Mouse (Mus musculus) testis, postnatal 14 days (tissue): Measurements from ENCODE around the gene Gm45618.
A peak's percentile ranks its signal among the peaks of the same experiment; 100 is the strongest.
"Not testable (repeated sequence)": the region's sequence is repeated elsewhere in the genome, so short reads cannot be mapped to it uniquely, and the experiment has no call there.

Experiments used
- DNase-seq: peaks from one replicate; pipeline ENCODE4 v3.0.0; 2021; ENCODE audit warnings: low spot score

Gene Gm45618

DNA sequence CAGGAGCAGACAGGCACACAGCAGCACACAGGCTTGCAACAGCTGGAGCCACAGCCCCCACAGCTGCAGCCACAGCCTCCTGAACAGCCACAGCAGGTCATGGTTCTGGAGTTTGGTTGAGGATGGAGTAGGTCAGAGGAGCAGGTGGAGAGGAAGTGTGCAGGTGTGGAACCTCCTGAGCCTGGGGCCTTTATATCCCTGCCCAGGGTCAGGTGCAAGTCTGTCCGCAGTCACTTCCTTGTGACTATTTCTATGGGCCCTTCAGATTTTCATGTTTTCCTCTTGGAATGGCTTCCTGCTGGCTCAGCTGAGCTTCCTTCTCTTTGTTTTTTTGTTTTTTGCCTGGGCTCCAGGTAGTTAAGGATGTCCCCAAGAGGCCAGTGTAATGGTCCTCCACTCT is at the start of gene Gm45618:
Gene Gm45618 (minus strand): TSS at position 101 of the 400 bp plus-strand sequence.
- not testable (repeated sequence) for DNase-seq

DNA sequence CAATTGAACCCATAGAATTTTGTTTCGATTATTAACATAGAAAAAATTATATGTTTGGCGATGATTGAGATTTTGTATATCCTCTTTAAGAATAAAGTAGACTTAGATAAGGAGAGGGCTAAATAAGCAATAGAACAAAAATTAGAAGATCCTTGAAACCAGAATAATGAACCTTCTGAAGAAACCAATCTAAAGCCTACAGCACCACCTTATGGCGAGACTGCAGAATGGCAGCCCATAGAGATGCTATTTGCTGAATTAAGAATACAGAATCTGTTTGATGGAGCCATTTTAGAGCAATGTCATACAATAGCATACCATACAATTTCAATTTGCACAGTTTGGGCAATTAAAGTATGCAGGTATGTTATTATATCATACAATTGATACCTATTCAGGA is 49.3 kb upstream of the Gm45618 start:
- DNase-seq = no peak

DNA sequence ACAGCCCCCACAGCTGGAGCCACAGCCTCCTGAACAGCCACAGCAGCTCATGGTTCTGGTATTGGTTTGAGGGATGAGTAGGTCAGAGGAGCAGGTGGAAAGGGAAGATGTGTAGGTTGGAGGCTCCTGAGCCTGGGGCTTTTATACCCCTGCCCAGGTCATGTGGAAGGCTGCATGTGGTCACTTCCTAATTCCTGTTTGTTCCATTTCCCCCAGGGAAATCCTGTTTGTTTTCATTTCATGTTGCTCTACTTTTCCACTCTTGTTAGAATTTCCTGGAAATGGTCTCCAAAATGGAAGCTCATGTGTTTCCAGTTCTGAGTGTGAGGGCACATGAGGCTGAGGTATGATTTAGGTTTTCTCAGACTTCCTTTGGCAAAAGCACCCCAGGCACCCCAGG is 45.1 kb upstream of the Gm45618 start, which contains the start of gene Gm4553:
Gene Gm4553 (minus strand): TSS at position 101 of the 400 bp plus-strand sequence.
- DNase-seq = not testable (repeated sequence)

DNA sequence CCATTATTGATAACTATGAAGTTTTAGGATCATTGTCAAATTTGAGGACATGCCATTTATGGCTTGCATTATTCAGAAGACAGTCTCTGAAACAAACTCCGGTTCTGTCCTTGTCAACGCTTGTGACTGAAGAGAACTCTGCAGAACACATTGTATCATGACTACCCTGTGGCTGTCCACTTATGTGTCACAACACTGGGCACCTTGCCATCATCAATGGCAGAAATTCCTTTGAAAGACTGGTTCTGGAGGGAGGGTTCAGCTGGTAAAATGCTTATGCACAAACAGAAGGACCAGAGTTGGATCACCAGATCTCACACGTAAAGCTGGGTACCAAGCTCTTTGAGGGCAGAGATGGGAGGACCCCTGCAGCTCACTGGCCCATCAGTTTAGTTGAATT is 38.8 kb upstream of the Gm45618 start:
- DNase-seq = no peak

- DNase-seq = not testable (repeated sequence)
Measured at GRCm38 (mm10) chr7:142157013-142157412, 36.5 kb upstream of the Gm45618 start, which contains the start of gene Gm29735. Gene Gm29735, minus strand, starts transcription at chr7:142157113.

- no peak for DNase-seq
Measured at GRCm38 (mm10) chr7:142155308-142155707, 34.8 kb upstream of the Gm45618 start.

- no peak for DNase-seq
Measured at GRCm38 (mm10) chr7:142152191-142152590, 31.7 kb upstream of the Gm45618 start.

- no peak for DNase-seq
Measured at GRCm38 (mm10) chr7:142148633-142149032, 28.1 kb upstream of the Gm45618 start.

DNA sequence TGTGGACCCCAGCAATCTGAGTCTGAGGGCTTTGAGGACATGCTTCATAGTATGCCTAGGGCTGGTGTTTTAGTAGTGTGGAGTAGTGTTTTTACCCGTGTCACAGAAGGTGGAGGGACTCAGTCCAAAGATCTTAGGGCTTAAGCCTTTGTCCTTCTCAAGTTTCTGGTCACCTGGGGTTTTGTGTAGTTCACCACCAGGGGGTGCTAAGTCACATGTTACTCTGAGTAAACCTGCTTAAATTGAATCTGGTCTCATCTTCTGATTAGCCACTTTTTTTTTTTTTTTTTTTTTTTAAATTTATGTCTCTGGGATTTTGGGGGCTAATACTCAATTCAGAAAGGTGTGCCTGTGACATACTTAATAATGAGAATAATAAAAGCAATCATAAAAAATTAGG is 25.5 kb upstream of the Gm45618 start:
- DNase-seq = peak; percentile 15

DNA sequence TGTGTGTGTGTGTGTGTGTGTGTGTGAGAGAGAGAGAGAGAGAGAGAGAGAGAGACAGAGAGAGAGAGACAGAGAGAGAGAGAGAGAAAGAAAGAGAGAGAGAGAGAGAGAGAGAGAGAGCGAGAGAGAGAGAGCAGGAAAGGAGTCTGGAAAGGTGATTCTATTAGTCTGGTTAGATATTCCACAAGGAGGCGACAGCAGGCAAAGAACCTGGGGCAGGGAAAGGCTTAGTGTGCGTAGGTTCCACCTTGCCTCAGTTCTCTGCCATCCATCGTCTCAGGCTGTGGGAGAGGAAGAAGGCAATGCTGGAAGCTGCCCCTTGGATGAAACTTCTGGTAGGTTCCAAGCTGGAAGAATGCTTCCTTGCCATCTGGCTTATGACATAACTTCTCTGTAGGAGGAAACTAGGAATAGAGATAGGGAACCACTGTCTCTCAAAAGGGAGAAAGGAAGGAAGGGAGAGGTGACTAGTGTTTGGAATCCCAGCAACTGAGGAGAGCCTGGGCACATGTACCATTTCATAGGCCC is 24.9 kb upstream of the Gm45618 start:
- DNase-seq = no peak

DNA sequence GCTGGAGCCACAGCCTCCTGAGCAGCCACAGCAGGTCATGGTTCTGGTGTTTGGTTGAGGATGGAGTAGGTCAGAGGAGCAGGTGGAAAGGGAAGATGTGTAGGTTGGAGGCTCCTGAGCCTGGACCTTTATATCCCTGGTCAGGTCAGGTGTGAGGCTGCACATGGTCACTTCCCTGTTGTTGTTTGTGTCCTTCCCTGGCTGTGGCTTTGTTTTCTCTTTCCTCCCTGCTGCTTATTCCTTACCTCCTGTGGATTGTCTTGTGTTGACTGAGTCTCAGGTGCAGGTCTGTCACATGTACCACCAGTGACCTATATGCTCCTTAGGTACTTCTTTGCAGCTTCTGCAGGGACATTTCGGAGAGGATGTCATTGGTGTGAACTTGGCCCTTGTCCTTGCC is 24.0 kb upstream of the Gm45618 start, which contains the start of gene Gm45337:
Gene Gm45337 (minus strand): TSS at position 101 of the 400 bp plus-strand sequence.
- no peak for DNase-seq

- DNase-seq = not testable (repeated sequence)
Measured at GRCm38 (mm10) chr7:142143506-142144010, 23.0 kb upstream of the Gm45618 start.

DNA sequence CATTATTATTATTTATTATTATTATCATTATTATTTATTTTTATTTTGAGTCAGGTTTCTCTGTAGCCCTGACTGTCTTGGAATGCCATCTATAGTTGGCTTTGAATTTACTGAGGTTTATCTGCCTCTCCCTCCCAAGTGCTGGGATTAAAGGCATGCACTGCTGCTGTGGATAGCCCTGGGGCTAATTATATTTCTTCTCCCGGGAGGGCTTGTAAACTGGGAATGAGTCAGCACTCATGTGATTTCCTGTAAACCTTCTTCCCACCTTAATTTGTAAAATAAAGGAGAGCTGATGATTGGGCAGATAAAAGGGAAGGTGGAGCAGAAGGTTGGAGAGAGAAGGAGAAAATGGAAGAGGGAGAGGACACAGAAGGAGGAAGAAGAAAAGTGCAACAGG is 20.2 kb upstream of the Gm45618 start:
- no peak for DNase-seq

DNA sequence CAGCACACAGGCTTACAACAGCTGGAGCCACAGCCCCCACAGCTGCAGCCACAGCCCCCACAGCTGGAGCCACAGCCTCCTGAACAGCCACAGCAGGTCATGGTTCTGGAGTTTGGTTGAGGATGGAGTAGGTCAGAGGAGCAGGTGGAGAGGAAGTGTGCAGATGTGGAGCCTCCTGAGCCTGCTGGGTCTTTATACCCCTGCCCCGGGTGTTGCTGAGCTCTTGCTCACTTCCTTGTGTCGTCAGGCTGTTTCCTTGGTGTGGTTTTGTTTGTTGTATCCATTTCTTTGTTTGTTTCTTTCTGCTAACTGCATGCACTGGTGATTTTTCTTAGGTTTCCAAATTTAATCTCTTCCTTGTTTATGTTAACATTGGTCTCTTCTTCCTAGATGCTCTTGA is 15.4 kb upstream of the Gm45618 start, which contains the start of gene Gm39115:
Gene Gm39115 (minus strand): TSS at position 101 of the 400 bp plus-strand sequence.
- not testable (repeated sequence) for DNase-seq

- DNase-seq = no peak
Measured at GRCm38 (mm10) chr7:142134206-142134995, 13.9 kb upstream of the Gm45618 start.

DNA sequence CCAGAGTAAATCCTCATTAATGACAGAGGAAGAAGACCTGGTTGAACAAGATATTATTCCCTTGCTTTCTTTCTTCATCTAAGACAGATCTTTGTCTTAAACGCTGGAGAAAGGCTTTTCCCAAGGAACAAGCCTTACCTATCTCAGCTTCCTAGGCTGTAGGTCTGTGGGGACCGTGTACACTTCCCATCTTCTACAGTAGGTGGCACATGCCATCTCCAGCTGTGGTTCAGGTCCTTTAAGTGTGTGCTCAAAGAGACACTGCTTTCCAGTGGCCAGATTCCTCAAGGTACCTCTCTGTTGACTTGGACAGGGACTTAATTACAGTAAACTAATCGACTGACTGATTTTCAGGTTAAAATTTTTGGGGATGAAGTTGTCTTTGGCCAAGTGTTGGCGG is 8.3 kb upstream of the Gm45618 start:
- no peak for DNase-seq

GRCm38 (mm10) chr7:142119632-142120031 is 897 bp downstream of the Gm45618 start:
- DNase-seq = no peak

- DNase-seq = no peak
Measured at GRCm38 (mm10) chr7:142104747-142105146, 15.8 kb downstream of the Gm45618 start.

DNA sequence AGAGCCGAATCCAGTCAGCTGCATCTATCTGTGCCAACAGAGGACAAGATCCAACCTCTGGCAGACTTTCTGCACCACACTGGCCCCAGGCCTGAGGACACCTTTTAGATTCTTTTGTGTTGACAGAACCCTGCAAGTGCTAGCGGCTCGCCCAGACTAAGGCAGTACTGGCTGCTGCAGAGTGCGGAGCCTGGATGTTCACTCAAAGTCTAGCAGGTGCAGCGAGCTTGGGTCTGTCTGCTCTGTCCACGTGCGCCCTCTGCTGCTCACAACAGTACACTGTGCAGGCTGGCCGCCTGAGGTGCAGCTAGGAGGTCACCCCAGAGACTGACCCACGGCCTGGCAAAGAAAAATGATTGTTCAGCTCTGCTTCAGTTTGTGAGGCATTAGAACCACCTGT is 22.8 kb downstream of the Gm45618 start:
- DNase-seq = no peak

DNA sequence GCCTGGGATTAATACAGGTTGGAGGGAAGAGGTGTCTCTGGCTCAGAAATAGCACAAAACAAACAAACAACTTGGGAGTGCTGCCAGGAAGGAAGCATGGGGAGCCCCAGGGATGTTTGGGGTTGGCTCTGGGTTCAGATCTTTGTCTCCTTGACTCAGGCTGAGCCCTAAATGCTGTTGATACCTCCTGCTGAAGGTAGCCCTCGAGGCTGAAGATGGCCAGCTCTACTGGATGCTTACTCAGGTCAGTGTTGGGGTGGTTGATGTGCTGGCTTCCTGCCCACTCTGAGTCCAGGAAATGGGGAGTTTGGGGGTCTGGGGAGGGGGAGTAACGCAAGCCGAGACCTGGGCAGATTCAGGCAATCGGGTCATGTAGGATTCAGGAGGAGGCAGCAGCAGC is 23.8 kb downstream of the Gm45618 start:
- DNase-seq = no peak

GRCm38 (mm10) chr7:142095183-142095931 is 25.2 kb downstream of the Gm45618 start, which contains the start of gene Dusp8:
Gene Dusp8, minus strand, starts transcription at chr7:142095843.
- DNase-seq = peak; percentile 84
